Mouse (Mus musculus) heart, embryonic 12.5 days (tissue): ENCODE measurements around the gene Syn3. TPM values are rescaled to one million over a fixed set of nuclear protein-coding genes. Genes with fewer than 3 reads are reported as not detected.

ENCODE experiments used
- ATAC-seq: fragments of 200-750 bp; cut with Nextera tagmentation; 2 replicates; pipeline ENCODE4 v1.8.0; 2017; ENCODE audit warnings: moderate TSS enrichment, moderate library complexity; ENCODE audit not compliant: insufficient number of reproducible peaks, low FRiP score
- H3K27ac ChIP-seq: fragments of 300-500 bp; sonication (generic); 2 replicates; pipeline ENCODE4 v1.5.1; 2016; ENCODE audit warnings: mild to moderate bottlenecking, moderate library complexity; ENCODE audit not compliant: poor library complexity, severe bottlenecking
- H3K27me3 ChIP-seq: fragments of 300-500 bp; sonication (generic); replicated peaks from 2 replicates; pipeline ENCODE4 v1.6.1; 2016; ENCODE audit warnings: mild to moderate bottlenecking, moderate library complexity
- H3K36me3 ChIP-seq: fragments of 300-500 bp; sonication (generic); 2 replicates; pipeline ENCODE4 v1.6.1; 2016; ENCODE audit warnings: mild to moderate bottlenecking, moderate library complexity
- H3K4me1 ChIP-seq: fragments of 300-500 bp; sonication (generic); replicated peaks from 2 replicates; pipeline ENCODE4 v1.6.1; 2016; ENCODE audit warnings: mild to moderate bottlenecking
- H3K4me2 ChIP-seq: fragments of 300-500 bp; sonication (generic); 2 replicates; pipeline ENCODE4 v1.6.1; 2016; ENCODE audit warnings: mild to moderate bottlenecking, moderate library complexity
- H3K4me3 ChIP-seq: fragments of 300-500 bp; sonication (generic); 2 replicates; pipeline ENCODE4 v1.5.1; 2016; ENCODE audit warnings: mild to moderate bottlenecking
- H3K9ac ChIP-seq: fragments of 300-500 bp; sonication (generic); 2 replicates; pipeline ENCODE4 v1.6.1; 2016; ENCODE audit warnings: mild to moderate bottlenecking, moderate library complexity
- H3K9me3 ChIP-seq: fragments of 300-500 bp; sonication (generic); replicated peaks from 2 replicates; pipeline ENCODE4 v1.6.1; 2016; ENCODE audit warnings: mild to moderate bottlenecking, moderate library complexity
- WGBS: fragments of 180-500 bp; shearing (Covaris S2); methylation state at CpG from one replicate; pipeline ENCODE4 v1.1.7; 2016; 5-methylcytosine and 5-hydroxymethylcytosine counted together
- polyA plus RNA-seq: library from polyadenylated mRNA; unstranded; fragments of >200 nt; fragmentation: Nextera tagmentation; extraction: Ambion mirVana; gene quantifications from 2 replicates; pipeline ENCODE4 v1.2.1, GENCODE M21; 2016

Gene Syn3
- polyA plus RNA-seq, 1 experiment from 2014 or later: 1.5 TPM

GRCm38 (mm10) chr10:86063018-86063384, 435.7 kb downstream of the Syn3 start:
- Histone ChIP-seq H3K9ac (no peak overlapping the region), H3K9me3 (peaks cover 8% of the 10 kb centered on the region; the same call in 1 of the 2 replicates), H3K4me1 (peaks cover 4% of the 10 kb centered on the region; the same call in 1 of the 2 replicates), H3K4me2 (no peak overlapping the region), H3K27me3 (no peaks in the 10 kb centered on the region), H3K36me3 (no peaks in the 10 kb centered on the region), H3K27ac (no peak overlapping the region), H3K4me3 (no peak overlapping the region)
- no peak for ATAC-seq
- WGBS: 94% methylated on average over 8 of the region's 8 CpGs

- WGBS: 51% methylated on average over 5 of the region's 5 CpGs
- no peaks in the 10 kb centered on the region for H3K27me3 ChIP-seq
- ATAC-seq: no peak
Observed at GRCm38 (mm10) chr10:86062261-86063017, 436.3 kb downstream of the Syn3 start.

DNA sequence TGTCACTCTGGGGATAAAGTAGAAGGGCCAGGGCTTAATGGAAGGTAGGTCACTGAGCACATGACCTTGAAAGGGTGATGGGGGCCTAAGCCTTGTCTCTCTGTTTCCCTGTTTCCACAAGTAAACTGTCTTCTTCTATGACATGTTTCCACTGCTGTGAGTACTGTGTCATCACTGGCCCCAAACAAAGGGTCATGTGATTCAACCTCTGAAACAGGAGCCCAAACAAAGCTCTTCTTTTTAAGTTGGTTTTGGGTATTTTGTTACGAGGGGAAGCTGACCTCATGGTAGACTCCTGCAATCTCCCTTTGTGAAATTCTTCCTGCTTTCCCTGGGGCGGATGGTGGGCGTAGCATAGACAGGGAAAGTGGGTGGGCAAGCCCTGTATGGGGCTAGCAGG, 438.4 kb downstream of the Syn3 start:
- H3K27ac ChIP-seq: no peak overlapping the region
- H3K9ac ChIP-seq: no peak overlapping the region
- H3K27me3 ChIP-seq: no peaks in the 10 kb centered on the region
- H3K4me1 ChIP-seq: peaks cover 5% of the 10 kb centered on the region; the same call in 1 of the 2 replicates
- WGBS: 63% methylated on average over 3 of the region's 3 CpGs
- no peak overlapping the region for H3K4me3 ChIP-seq
- no peaks in the 10 kb centered on the region for H3K36me3 ChIP-seq
- H3K9me3 ChIP-seq: peaks cover 15% of the 10 kb centered on the region; the same call in 1 of the 2 replicates
- ATAC-seq: no peak
- H3K4me2 ChIP-seq: no peak overlapping the region

More at GRCm38 (mm10) chr10:86062261-86063017, 436.3 kb downstream of the Syn3 start:
- H3K4me1 ChIP-seq: peaks cover 5% of the 10 kb centered on the region; the same call in 1 of the 2 replicates
- no peaks in the 10 kb centered on the region for H3K36me3 ChIP-seq
- no peak overlapping the region for H3K9ac ChIP-seq
- H3K9me3 ChIP-seq: peaks cover 8% of the 10 kb centered on the region; the same call in 1 of the 2 replicates
- H3K4me2 ChIP-seq: no peak overlapping the region
- no peak overlapping the region for H3K4me3 ChIP-seq
- H3K27ac ChIP-seq: no peak overlapping the region

DNA sequence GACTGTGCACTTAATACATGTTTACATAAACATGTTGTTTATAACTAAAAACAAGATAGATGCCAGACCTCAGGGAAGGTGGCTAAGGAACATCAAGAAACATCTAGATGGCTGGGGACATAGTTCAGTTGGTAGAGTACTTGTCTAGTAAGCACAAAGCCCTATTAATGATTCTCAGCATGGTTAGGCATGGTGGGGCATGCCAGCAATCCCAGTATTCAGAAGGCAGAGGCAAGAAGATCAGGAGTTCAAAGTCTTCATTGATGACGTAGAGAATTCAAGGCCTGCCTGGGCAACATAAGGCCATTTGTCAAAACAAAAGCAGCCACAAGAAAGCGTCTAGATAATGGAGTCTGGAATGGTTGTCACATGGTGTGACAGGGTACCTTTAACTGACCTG, 441.0 kb downstream of the Syn3 start:
- 33% methylated on average over 2 of the region's 2 CpGs for WGBS
- Histone ChIP-seq H3K9ac (no peak overlapping the region), H3K36me3 (no peaks in the 10 kb centered on the region), H3K27ac (no peak overlapping the region), H3K27me3 (no peaks in the 10 kb centered on the region), H3K4me1 (peaks cover 7% of the 10 kb centered on the region; the same call in 1 of the 2 replicates), H3K4me3 (no peak overlapping the region), H3K4me2 (no peak overlapping the region), H3K9me3 (peaks cover 15% of the 10 kb centered on the region; the same call in 1 of the 2 replicates)
- no peak for ATAC-seq

GRCm38 (mm10) chr10:86057286-86057685, 441.4 kb downstream of the Syn3 start:
- no peak overlapping the region for H3K27ac ChIP-seq
- ATAC-seq: no peak
- H3K9me3 ChIP-seq: peaks cover 14% of the 10 kb centered on the region; the same call in 1 of the 2 replicates
- no peak overlapping the region for H3K9ac ChIP-seq
- H3K4me3 ChIP-seq: no peak overlapping the region
- no peak overlapping the region for H3K4me2 ChIP-seq
- H3K27me3 ChIP-seq: no peaks in the 10 kb centered on the region
- no peaks in the 10 kb centered on the region for H3K36me3 ChIP-seq
- 84% methylated on average over 11 of the region's 11 CpGs for WGBS
- peaks cover 10% of the 10 kb centered on the region for H3K4me1 ChIP-seq

- H3K27ac ChIP-seq: no peak overlapping the region
- WGBS: 61% methylated on average over 8 of the region's 8 CpGs
- H3K27me3 ChIP-seq: no peaks in the 10 kb centered on the region
- no peak for ATAC-seq
- H3K9me3 ChIP-seq: 0 out of 2 replicates have a peak, but pooled peaks cover 7% of the 10 kb centered on the region
- H3K36me3 ChIP-seq: no peaks in the 10 kb centered on the region
- H3K4me2 ChIP-seq: no peak overlapping the region
- peaks cover 10% of the 10 kb centered on the region for H3K4me1 ChIP-seq
- H3K4me3 ChIP-seq: no peak overlapping the region
- H3K9ac ChIP-seq: no peak overlapping the region
Observed at GRCm38 (mm10) chr10:86056297-86056903, 442.3 kb downstream of the Syn3 start.

DNA sequence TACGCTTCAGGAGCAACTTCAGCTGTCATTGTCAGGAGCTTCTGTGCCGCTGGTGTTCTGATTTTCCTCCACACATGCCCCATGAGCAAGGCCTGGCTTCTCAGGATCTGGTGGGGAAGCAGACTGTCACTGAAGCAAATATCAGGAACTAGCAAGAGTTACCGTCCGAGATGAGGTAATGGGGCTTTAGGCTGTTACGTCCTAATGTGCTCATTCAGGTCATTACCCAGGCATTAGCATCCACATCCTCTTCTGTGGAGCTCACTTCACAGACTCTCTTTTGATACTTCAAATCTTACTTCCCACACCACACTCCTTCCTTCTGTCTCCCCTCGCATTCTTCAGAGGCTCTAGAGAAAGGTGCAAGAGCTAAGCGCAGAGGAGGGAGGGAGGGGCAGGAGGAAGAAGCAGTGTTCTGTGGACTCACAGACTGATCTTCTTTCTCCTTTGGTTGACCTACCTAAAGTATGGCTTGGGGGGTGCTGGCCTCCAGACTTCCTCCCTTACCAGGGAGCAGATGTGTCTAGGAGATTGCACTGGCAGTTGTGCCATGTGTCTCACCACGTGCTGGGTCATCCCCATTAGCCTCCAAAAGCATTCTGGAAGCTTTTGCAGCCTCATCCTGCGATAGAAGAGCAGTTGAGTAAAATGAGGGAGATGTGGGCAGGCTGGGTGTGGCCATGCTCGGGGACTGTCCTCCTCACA, 445.7 kb downstream of the Syn3 start:
- H3K4me3 ChIP-seq: no peak overlapping the region
- 63% methylated on average over 10 of the region's 10 CpGs for WGBS
- no peaks in the 10 kb centered on the region for H3K27me3 ChIP-seq
- 0 out of 2 replicates have a peak, but pooled peaks cover 7% of the 10 kb centered on the region for H3K9me3 ChIP-seq
- no peak for ATAC-seq
- H3K4me1 ChIP-seq: peaks cover 10% of the 10 kb centered on the region
- no peak overlapping the region for H3K9ac ChIP-seq
- H3K36me3 ChIP-seq: peaks cover 3% of the 10 kb centered on the region; the same call in 1 of the 2 replicates
- no peak overlapping the region for H3K4me2 ChIP-seq
- H3K27ac ChIP-seq: no peak overlapping the region

- 89% methylated on average over 2 of the region's 2 CpGs for WGBS
- Histone ChIP-seq H3K4me1 (peaks cover 8% of the 10 kb centered on the region), H3K27me3 (no peaks in the 10 kb centered on the region), H3K9ac (no peak overlapping the region), H3K4me3 (no peak overlapping the region), H3K4me2 (no peak overlapping the region), H3K27ac (no peak overlapping the region), H3K36me3 (peaks cover 10% of the 10 kb centered on the region), H3K9me3 (no peaks in the 10 kb centered on the region)
- no peak for ATAC-seq
Observed at GRCm38 (mm10) chr10:86050522-86050921, 448.2 kb downstream of the Syn3 start.

DNA sequence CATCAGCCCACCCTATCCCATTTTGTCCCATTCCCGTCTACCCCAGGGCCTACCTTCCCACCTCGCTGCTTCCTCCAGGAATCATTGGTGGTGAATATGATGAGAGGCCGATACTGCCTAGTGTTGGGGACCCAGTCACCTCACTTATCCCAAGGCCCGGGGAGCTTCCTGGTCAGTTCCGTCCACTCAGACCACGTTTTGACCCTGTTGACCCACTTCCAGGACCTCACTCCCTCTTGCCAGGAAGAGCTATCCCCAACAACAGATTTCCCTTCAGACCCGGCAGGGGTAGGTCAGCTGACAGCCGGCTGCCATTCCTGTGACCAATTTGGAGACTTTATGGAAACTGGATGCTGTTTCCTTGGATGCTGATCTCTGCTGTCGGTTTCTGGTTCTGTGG, 450.9 kb downstream of the Syn3 start:
- H3K9ac ChIP-seq: no peak overlapping the region
- H3K4me1 ChIP-seq: peaks cover 4% of the 10 kb centered on the region; the same call in 1 of the 2 replicates
- H3K4me2 ChIP-seq: no peak overlapping the region
- no peak for ATAC-seq
- H3K36me3 ChIP-seq: peaks cover 28% of the 10 kb centered on the region
- no peak overlapping the region for H3K27ac ChIP-seq
- no peaks in the 10 kb centered on the region for H3K27me3 ChIP-seq
- no peak overlapping the region for H3K4me3 ChIP-seq
- H3K9me3 ChIP-seq: no peaks in the 10 kb centered on the region
- 85% methylated on average over 9 of the region's 9 CpGs for WGBS

DNA sequence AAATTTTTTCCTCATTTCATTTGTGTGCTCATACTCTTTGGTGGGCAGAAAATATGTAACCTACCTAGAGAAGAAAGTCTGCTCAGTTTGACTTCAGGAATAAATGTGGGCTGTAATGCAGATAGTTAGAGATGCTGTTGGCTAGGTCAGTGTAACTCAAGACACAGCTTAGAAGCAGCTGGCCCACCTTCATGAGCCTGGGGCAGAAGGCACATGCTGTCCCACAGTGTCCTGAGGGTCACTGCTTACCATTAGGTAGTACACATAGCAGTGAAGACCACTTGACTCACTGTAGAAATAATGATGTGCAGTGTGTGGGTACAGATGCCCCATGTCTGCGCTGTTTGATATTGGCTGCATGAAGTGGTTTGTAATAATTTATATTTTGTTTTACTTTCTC, 452.3 kb downstream of the Syn3 start:
- Histone ChIP-seq H3K9me3 (no peaks in the 10 kb centered on the region), H3K9ac (no peak overlapping the region), H3K4me3 (no peak overlapping the region), H3K4me2 (no peak overlapping the region), H3K36me3 (peaks cover 38% of the 10 kb centered on the region), H3K27me3 (no peaks in the 10 kb centered on the region), H3K4me1 (no peaks in the 10 kb centered on the region), H3K27ac (no peak overlapping the region)
- ATAC-seq: no peak
- WGBS: 95% methylated on average over 1 of the region's 1 CpGs

DNA sequence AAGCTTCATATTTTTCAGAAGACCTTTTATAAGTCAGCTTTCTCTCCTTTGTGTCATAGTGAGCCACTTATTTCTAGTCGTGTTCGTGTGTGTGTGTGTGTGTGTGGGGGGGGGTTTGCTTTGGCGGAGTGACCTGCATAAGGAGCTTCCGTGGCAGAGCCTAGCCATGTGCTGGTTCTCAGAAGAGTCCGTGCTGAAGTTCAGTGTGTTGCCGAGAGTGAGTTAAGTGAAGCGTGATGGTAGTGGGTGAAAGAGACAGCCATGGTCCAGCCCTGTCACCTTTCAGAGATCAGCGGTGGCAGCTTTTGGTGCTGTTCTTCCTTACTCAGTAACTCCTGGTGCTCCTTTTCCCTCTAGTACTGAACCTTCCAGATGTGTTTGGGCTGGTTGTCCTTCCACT, 454.6 kb downstream of the Syn3 start:
- peaks cover 40% of the 10 kb centered on the region for H3K36me3 ChIP-seq

More for the DNA sequence above, 454.6 kb downstream of the Syn3 start:
- no peak overlapping the region for H3K4me3 ChIP-seq
- H3K27me3 ChIP-seq: no peaks in the 10 kb centered on the region
- no peak overlapping the region for H3K4me2 ChIP-seq
- H3K9ac ChIP-seq: no peak overlapping the region
- H3K27ac ChIP-seq: no peak overlapping the region
- 91% methylated on average over 8 of the region's 8 CpGs for whole genome bisulfite sequencing
- ATAC-seq: no peak
- no peaks in the 10 kb centered on the region for H3K9me3 ChIP-seq
- no peaks in the 10 kb centered on the region for H3K4me1 ChIP-seq
